Mouse (Mus musculus) left cerebral cortex, postnatal 36 days (tissue): ENCODE data around the gene Gm7792. TPM values are rescaled to one million over a fixed set of nuclear protein-coding genes. Genes with fewer than 3 reads are reported as not detected.
"Not testable (repeated sequence)": the region's sequence is repeated elsewhere in the genome, so short reads cannot be mapped to it uniquely, and the experiment has no call there.

ENCODE experiments used
- DNase-seq, 2 experiments: peaks; one replicate each; pipeline ENCODE4 v3.0.0; 2021 to 2022; ENCODE audit warnings: low spot score in 2 of 2, mixed read lengths in 1 of 2
- intact Hi-C: fragments of 180-260 bp; cut with DNase I; formaldehyde crosslinking; loops from one replicate; pipeline ENCODE4 v1.15.1; 2025
- total RNA-seq, 2 experiments: library from RNA; stranded (reverse); gene quantifications; 2 replicates each; pipeline ENCODE4 v1.2.3; 2021

Gm7792 gene
- not detected for total RNA-seq

DNA sequence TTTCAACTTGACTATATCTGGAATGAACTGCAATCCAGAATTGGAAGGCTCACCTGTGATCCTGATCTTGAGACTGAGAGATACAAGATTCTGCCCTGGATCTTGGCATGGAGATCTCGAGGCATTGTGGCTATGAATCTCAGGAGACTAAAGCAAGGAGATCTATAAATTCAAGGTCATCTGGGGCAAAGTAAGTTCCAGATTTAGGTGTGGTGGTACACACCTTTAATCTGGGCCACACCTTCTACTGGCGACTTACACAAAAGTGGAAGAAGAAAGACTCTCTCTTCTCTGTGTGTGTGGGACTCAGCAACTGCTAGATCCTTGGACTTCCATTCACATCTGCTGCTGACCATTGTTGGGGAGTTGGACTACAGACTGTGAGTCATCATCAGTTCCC, at the start of gene Gm7792:
TSS of gene Gm7792 (plus strand) at position 301 of the 400 bp plus-strand sequence.
- DNase-seq, intact Hi-C loops: not testable (repeated sequence)

Other genes with a start within 250 kb of the Gm7792 start
- not detected for gene C87414, start 172.2 kb upstream of the Gm7792 start, total RNA-seq
- not detected for gene Gm16429, start 85.3 kb downstream of the Gm7792 start, total RNA-seq
- not detected for gene BC061212, start 226.8 kb downstream of the Gm7792 start, total RNA-seq
- gene Gm6351, start 232.6 kb downstream of the Gm7792 start, total RNA-seq = not detected